Mouse (Mus musculus) heart, postnatal 10 days (tissue): ENCODE results near the gene Htra1. TPM values are rescaled to one million over a fixed set of nuclear protein-coding genes. Genes with fewer than 3 reads are reported as not detected.

ENCODE experiments used
- DNase-seq, 2 experiments: peaks; one replicate each; pipeline ENCODE4 v3.0.0; 2021
- intact Hi-C: fragments of 180-260 bp; cut with DNase I; formaldehyde crosslinking; loops from one replicate; pipeline ENCODE4 v1.15.1; 2025
- total RNA-seq, 2 experiments: library from RNA; stranded (reverse); gene quantifications; 2 replicates each; pipeline ENCODE4 v1.2.3; 2021

Htra1 gene
- total RNA-seq, 2 experiments from 2014 or later, result 176 to 209 TPM

DNA sequence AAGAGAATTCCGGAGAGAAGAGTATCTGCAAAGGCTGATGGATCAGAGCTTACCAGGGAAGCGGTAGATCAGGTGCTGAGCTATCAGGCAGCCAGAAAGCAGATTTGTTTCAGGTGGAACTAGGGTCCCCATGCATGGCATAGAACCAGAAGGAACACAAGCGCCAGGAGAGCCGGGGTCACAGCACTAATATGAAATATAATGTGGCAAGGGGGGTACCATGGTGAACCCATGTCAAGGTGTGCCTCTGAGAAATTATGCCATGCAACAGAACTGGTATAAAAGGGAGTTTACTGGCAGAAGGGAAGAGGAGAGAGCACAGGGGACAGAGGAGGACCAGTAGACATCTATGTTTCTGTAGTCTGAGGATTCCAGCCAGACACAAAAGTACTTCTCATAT lies 1.3 kb upstream of the Htra1 start:
- no peak for DNase-seq
- intact Hi-C loops, result no loop called here

DNA sequence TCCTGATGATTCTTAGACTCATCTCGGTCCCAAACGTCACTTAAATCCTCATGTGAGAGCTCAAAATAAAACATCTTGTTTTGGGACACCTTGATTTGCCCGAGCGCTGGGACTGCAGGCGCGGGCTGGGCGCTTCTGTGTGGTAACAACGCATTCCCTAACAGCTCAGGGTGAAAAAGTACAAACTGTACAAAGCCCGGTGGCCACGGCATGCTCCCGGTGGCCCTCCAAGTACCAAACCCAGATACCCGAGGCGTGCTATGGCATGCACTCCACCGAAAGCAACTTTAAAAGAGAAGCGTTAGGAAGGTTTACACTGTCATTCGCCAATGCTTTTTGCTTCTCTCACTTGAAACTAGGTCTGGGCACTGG lies 504 bp upstream of the Htra1 start:
- DNase-seq, result no peak
- intact Hi-C loops, result no loop called here

DNA sequence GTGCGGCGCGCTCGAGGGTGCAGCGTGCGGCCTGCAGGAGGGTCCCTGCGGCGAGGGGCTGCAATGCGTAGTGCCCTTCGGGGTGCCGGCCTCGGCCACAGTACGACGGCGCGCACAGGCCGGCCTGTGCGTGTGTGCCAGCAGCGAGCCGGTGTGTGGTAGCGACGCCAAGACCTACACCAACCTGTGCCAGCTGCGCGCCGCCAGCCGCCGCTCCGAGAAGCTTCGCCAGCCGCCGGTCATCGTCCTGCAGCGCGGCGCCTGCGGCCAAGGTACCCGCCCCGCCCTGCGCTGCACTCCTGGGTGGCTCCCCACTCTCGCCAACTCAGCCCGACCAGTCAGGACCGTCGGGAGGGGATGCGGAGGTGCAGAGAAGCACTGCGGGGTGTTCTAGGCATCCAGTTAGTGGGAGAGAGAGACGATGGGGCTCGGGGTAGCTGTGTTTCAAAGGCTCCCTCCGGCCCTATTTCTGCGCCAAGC lies 601 bp downstream of the Htra1 start:
- intact Hi-C loops, result loop anchor here (1.0 kb wide), 1 partner anchor 41 kb away; no protein-coding TSS in a partner anchor
- DNase-seq, result peak; percentile 76

DNA sequence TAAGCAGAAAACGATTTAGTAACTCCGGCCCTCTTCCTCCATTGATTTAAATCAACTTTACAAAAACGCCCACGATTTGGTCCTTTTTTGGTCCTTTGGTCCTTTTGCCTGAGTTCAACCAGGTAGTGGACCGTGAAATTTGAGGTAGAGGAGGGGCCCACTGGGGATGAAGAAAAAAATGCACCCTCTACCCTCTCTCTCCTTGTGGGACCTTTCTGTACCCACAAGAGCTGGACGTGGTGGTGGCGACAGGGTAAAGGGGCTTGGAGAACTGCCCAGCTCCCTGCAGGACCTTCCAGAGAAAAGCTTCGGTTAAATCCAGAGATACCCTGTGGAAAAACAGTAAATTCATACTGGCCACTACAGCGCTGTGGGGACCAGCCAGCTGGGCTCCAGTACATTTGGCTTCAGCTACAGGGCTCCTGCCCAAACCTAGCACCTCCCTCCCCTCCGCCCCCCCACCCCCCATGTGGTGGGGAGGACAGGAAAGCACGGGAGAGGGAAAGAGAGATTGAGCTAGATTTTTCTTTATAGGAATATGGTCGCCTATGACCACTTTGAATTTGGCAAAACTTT lies 1.4 kb downstream of the Htra1 start:
- intact Hi-C loops, result no loop called here
- peak; percentile 61 to 64 for DNase-seq

DNA sequence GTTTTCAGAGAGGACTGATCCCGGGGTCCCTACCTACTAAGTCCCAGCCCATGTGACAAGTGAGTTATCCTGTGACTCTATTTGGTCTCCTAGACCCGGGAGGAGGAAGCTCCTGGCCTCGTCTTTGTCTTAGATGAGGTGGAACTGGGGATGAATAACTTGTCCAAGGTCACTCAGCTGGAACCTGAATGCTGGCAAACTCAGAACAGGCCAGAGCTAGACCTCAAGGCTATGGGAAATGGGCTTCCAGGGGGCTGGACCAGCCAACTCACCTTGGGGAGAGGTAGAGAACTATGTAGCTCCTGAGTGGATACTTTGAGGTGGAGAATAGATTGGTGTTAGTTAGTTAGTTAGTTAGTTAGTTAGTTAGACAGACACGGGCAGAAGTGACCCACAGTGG lies 2.1 kb downstream of the Htra1 start:
- intact Hi-C loops, result no loop called here
- no peak for DNase-seq

DNA sequence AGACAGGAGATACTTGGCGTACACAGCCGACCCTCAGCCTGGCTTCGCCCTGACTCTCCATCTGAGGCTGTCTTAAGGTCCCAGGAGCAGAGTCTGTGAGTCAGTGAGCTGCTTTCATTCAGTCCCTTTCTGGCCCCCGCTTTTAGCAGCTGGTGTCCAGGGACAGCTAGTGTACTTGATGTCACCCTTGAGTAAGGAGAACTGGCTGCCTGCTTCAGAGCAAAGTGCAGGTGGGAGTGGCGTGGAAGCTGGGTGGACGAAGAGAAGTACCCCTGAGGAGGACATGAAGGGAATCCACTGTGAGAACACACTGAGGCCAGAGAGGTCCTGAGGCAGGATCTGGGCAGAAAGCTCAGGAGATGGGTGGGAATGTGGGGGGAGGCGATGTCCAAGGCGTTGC lies 3.0 kb downstream of the Htra1 start:
- no peak for DNase-seq
- intact Hi-C loops, result loop anchor here (1.0 kb wide), 1 partner anchor 25 kb away; no protein-coding TSS in a partner anchor

DNA sequence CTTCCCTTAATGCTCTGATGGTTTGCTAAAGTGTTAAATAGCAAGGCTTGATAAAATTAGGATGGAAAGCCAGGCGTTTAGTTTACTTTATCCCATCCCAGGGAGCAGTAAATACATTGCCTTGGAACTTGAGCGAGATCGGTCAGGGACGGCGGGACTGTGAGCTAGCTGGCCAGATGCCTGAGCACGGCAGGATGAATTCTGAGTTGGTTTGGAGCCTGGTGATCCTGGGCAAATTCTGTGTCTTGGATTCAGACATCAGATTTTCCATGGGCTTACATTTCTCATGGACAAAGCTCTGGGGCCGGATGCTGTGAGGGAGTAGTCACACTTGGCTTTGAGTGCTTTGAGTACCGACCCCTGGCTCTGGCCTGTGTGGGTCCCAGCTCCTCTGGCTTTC lies 4.8 kb downstream of the Htra1 start:
- no peak for DNase-seq
- intact Hi-C loops, result no loop called here

DNA sequence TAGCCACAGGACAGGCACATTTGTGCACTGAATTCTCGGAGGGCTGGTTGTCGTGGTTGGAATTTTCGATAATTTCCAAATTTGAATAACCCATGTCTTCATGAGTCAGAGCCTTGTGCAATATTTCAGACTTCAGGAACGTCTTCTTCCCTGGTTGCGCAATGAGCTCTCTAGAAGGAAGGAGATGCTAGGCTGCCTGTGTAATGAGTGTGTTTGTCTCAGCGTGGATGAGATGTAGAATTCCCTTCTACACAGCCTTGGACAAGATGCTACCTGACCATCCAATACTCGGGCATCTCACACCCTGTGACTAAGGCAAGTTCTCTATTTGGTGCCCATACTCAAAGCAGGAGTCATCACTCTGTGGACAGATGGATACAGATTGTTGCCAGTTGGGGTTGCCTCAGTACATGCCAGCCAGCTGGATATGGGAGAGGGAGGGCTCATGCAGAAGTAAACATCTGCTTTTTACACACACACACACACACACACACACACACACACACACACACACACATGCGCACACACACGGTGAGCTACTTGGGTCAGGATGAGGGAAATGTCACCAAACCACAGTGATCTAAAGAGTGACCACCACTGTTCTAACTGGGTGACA lies 7.5 kb downstream of the Htra1 start:
- no peak for DNase-seq
- intact Hi-C loops, result no loop called here

DNA sequence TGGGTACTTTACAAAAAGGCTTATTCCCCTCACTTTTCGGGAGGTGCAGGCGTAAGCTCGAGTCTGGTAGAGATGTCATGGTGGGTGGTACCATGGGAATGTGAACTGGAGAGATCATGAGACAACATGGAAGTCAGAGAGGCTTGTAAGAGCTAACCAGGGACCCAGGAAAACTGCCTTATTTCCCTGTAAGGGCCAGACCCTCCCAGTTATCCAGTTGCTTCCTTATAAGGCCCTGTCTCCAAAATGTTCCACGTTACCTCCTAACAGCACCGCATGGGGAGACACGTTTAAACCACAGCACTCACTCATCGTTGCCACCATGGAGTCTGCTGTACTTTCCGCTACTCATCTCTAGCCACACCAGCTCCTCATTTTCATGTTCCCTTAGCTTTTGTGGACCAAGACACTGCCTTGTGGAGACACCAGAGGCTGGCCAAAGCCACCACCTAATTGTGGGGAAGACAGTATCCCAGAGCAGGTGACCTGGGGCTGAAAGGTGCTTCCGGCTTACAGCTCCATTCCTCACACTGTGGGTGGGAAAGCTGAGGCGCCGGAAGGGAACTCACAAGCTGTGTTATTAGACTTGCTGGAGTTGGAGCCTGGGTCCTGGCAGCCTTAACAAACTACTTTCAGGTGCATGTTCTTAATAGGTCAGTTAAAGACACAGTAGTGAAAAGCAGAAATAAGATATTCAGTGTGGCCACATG lies 9.0 kb downstream of the Htra1 start:
- intact Hi-C loops, result no loop called here

DNA sequence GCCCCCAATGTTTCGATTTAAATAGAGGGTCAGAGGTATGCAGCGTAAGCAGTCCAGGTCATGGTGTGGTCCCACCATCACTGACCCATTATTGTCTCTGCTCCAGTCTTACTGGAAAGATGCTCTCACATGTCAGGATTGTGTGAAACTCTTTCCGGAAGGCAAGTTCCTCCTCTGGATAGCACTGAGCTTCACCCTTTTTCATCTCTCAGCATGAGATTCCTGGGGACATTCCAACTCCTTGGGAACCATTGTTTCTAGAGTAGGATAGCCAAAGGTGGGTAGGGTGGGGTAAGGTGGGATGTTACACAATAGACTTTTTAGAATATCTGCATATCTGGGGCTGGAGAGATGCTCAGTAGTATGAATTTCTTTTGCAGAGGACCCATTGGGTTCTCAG lies 9.8 kb downstream of the Htra1 start:
- intact Hi-C loops, result no loop called here
- no peak for DNase-seq

More for the DNA sequence above, 9.0 kb downstream of the Htra1 start:
- DNase-seq, result no peak

DNA sequence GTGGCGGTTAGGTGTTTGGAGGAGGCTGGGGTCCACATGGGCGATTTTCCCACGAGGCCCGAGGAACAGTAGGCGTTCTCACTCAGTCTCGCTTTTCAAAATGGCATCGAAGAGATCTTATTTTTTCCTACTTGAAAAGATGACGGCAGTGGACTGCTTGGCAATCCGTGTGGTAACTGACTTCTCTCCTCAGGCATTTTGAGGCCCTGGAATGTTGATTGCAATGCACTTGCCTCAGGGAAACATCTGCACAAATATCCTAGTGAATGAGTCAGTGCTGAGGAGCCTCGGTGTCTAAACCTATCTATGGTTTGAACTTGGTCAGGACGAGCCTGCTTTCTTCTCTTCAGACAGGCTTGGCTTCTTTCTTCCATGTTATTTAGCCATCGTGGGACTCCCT lies 10.4 kb downstream of the Htra1 start:
- intact Hi-C loops, result no loop called here
- no peak for DNase-seq

DNA sequence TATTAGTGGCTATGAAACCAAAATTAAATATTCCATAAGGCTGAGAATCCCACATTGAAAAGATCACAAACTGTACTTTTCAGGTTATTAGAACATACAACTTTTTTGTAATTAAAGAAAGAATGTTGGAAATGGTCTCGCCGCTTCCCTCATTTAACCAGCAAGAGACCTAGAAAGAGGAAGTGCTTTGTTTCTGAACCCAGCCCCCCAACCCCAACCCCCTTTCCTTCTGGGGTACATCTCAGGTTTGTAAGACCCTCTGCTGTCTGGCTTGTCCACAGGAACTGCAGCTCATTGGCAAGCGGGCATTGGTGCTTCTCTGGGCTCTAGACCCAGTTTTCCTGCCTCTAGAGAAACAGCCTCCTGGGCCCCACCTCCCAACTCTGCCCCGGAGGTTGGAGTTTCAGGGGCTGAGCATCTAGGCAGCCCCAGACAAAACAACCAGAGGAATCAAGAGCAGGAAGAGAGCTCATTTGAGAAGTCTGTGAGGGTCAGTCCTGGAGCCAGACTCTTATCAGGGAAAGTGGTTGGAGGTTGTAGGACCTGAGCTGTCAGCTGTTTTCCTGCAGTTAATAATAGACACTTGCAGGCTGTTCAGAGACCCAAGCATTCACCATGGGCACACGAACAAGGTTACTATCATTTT lies 12.8 kb downstream of the Htra1 start:
- intact Hi-C loops, result loop anchor here (2.0 kb wide), 1 partner anchor 16 kb away; no protein-coding TSS in a partner anchor
- peak; percentile 61 to 66 for DNase-seq

DNA sequence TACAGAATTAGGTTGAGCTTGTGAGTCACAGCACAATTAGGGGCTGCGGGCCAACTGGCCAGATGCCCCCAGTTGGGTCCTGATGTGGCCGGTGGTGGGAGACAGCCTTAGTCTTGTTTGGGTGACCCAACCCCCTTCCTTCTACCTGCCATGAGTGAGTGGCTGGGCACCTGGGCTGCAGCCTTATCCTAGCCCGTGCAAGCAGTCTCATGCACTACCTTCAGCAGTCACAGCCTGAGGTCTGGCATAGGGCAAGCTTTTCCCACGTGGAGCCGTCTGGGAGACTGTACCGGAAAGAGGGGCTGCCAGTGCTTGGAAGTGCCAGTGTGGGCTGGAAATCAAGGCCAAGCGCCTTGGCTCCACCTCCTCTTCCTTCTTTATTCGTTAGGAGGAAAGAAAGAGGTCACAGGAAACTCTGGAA lies 13.4 kb downstream of the Htra1 start:
- intact Hi-C loops, result loop anchor here (2.0 kb wide), 1 partner anchor 15 kb away; no protein-coding TSS in a partner anchor

DNA sequence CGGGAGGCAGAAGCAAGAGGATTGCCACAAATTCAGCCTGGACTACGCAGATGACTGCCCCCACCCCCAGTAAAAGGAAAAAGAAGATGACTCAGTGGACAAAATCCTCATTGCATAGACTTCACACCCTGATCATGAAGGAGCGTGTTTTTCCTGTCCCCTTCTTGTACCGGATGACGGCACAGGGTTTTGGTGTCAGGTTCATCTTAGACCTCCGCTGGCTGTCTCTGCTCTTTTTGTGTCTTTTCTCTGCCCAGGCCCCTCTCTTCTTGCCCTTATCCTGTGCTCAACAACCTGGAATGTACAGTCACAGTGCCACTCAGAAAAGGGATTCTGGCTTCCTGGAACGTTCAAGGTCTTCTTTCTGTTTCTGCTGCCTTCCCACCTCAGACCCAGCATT lies 14.6 kb downstream of the Htra1 start:
- intact Hi-C loops, result no loop called here
- no peak for DNase-seq

More for the DNA sequence above, 13.4 kb downstream of the Htra1 start:
- peak; percentile 77 for DNase-seq

DNA sequence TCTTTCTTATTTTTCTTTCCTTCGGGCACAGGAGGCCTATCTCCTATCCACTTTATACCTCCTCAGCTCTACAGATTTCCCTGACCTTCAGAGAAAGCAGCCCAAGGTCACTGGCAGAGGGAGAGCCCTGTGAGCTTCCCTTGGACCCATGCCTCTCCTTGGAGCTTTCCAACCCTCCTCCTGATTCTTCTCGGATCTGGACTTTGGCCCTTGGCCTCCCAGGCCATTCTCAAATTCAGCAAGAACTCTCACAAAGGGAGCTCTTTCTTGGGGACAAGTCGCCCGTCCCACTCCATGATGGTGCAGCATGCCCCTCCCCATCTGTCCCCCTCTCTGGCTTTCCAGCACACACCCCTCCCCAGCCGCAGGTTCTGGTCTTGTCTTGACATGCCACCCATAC lies 15.1 kb downstream of the Htra1 start:
- no peak for DNase-seq
- intact Hi-C loops, result no loop called here

DNA sequence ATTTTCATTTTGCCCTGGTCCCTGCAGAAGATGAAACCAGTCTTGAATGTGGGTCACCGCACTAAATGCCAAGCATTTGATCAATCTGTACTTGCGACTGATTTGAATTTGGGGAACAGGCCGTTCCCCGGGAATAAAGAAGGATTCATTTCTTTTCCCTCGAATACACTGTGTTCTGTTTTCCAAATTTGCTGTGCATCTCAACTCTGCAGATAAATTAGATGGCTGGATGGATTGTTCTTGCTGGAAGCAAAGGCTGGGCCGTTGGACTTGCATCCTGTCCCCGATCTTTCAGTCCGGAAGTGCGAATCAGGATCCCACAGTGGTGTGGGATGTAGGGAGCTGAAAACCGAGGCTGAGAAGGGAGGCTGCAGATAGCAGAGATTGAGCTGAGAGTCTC lies 17.5 kb downstream of the Htra1 start:
- DNase-seq, result no peak
- intact Hi-C loops, result no loop called here

DNA sequence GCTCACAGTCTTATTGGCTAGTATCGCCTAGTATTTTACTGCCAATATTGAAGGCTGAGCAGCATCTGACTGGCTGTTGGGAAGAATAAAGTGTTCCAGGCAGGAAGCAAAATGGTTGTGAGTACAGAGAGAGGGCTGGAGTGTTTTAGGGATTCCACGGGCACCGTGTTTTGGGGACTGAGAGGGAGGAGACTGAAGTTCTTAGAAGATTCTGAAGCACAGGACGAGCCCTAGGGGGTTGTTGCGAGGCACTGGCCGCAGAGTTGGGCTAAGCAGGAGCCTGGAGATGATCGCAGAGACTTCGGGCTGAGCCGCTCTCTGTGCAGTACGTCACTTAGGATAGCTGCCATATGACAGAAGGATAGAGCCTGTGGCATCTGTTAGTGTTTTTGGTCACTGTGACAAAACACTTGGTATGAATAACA lies 18.3 kb downstream of the Htra1 start:
- intact Hi-C loops, result no loop called here
- peak in 1 of 2 experiments; percentile 26 for DNase-seq

DNA sequence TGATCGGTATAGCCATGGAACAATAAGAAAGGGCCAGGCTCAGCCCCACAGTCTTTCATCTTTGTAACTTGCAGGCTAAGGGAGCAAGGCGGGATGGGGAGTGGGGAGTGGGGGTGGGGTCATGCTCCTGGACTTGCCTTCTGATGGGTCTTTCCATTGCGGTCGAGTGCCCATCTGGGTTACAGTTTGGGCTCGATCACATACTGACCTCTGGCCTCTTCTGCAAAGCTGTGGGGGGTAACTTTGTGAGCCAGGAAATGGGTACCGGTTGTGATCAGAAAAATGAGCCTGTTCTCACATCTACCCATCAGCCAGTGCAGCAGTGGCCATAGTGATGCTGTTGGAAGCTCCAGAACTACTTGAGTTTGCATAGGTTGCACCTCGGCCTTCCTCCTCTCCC lies 22.6 kb downstream of the Htra1 start:
- intact Hi-C loops, result no loop called here
- no peak for DNase-seq

DNA sequence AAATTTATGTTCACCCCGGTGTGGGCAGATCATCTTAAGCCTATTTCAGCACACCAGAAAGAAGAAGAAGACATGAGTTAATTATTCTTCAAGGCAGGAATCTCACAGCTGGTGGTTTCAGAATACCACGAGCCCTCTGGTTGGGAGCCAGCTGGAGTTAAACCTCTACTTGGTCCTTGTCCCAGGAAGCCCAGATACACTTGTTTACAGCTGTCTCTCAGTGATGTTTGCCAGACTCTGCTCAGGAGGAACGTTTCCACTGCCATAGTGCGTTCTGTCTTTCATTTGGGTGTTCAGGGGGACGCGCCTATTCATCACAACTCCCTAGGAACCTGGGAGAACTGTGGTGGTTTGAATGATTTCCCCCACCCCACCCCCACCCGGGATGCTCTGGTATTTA lies 24.0 kb downstream of the Htra1 start:
- DNase-seq, result peak; percentile 92 to 93
- intact Hi-C loops, result no loop called here

DNA sequence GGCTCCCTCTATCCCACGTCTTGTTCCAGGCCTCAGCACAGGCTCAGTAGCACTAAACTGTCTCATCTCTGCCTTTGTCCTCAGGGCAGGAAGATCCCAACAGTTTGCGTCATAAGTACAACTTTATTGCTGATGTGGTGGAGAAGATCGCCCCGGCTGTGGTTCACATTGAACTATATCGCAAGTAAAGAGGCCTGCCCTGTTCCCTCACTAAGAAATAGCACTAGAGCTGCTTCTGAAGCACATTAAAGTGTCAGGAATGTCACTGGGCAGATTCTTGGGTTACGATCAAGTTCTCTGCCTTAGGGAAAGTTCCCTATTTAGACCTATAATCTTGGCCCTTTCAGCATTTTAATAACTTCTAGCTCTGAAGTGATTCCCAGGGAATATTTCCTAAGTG lies 25.5 kb downstream of the Htra1 start:
- intact Hi-C loops, result no loop called here
- peak in 1 of 2 experiments; percentile 56 for DNase-seq

DNA sequence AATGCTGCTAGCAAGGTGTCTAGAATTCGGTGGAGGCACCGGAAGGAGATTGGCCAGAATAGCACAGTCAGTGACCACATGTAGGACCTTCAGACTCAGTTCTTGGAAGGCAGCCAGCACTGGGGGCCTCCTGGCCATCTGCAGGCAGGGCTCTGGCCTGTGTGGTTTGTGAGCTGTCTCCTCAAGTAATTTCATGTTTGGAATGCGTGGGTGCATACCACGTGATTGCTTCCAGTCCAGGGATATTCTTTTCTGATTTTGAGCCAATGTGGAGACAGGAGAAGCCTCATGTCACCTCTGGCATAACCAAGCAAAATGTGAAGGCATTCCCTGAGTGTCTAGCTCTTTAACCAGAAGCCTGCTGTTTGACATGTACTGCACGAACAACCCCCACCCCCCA lies 28.8 kb downstream of the Htra1 start:
- peak; percentile 93 to 94 for DNase-seq
- intact Hi-C loops, result loop anchor here (1.0 to 2.0 kb wide), 2 partner anchors 16 to 25 kb away; no protein-coding TSS in a partner anchor
